Mouse (Mus musculus) CH12.LX (cell line): Measurements from ENCODE around the gene Sp3. TPM values are rescaled to one million over a fixed set of nuclear protein-coding genes. Genes with fewer than 3 reads are reported as not detected.

Experiments used
- DNase-seq: peaks from one replicate; pipeline ENCODE4 v3.0.0-alpha.2; 2013; ENCODE audit errors: extremely low read depth
- H3K27ac ChIP-seq: 2 replicates; pipeline ENCODE4 v1.5.1; 2012; ENCODE audit warnings: low read depth, mild to moderate bottlenecking, control low read depth, moderate library complexity; ENCODE audit not compliant: insufficient read depth
- H3K27me3 ChIP-seq: replicated peaks from 2 replicates; pipeline ENCODE3; 2012; ENCODE audit warnings: inconsistent platforms
- H3K36me3 ChIP-seq, 2 experiments: replicated peaks in 1 of 2; 2 replicates each; pipeline versions ENCODE3 to v1.6.1; 2012; ENCODE audit warnings: inconsistent platforms in 1 of 2, low read length in 1 of 2, mild to moderate bottlenecking in 1 of 2, mixed read lengths in 1 of 2, moderate library complexity in 1 of 2; ENCODE audit not compliant: control insufficient read depth in 1 of 2, insufficient read depth in 1 of 2
- H3K4me1 ChIP-seq, 2 experiments: 2 replicates each; pipeline ENCODE4 v1.6.1; 2012; ENCODE audit warnings: inconsistent platforms in 1 of 2, moderate library complexity in 1 of 2; ENCODE audit not compliant: insufficient read depth in 2 of 2, control insufficient read depth in 1 of 2
- H3K4me2 ChIP-seq: 2 replicates; pipeline ENCODE4 v1.6.1; 2012; ENCODE audit warnings: low read depth, mild to moderate bottlenecking, control low read depth; ENCODE audit not compliant: poor library complexity, insufficient read depth, severe bottlenecking
- H3K4me3 ChIP-seq, 3 experiments: fragments of 150-350 bp in 1 of 3; sonication (generic) in 1 of 3; replicated peaks in 1 of 3; 2 replicates each; pipeline versions ENCODE3 to v1.5.1; 2011 to 2012; ENCODE audit warnings: low read depth in 2 of 3, low read length in 2 of 3, mild to moderate bottlenecking in 2 of 3, moderate library complexity in 2 of 3, control low read depth in 1 of 3, improper control_type of control experiment in 1 of 3, inconsistent platforms in 1 of 3, mixed read lengths in 1 of 3; ENCODE audit not compliant: poor library complexity in 1 of 3
- H3K79me2 ChIP-seq: replicated peaks from 2 replicates; pipeline ENCODE4 v1.6.1; 2012; ENCODE audit warnings: mild to moderate bottlenecking, moderate library complexity; ENCODE audit not compliant: control insufficient read depth, poor library complexity, insufficient read depth, severe bottlenecking; ENCODE audit errors: extremely low read depth
- H3K9ac ChIP-seq: 2 replicates; pipeline ENCODE4 v1.6.1; 2012; ENCODE audit warnings: low read depth, mild to moderate bottlenecking, control low read depth, moderate library complexity; ENCODE audit not compliant: insufficient read depth
- H3K9me3 ChIP-seq: replicated peaks from 2 replicates; pipeline ENCODE3; 2012; ENCODE audit warnings: low read length, inconsistent platforms, mixed read lengths
- BHLHE40 ChIP-seq: IDR thresholded peaks from 2 replicates; pipeline ENCODE4 v1.6.1; 2011; ENCODE audit warnings: mild to moderate bottlenecking, low read depth, low read length, improper control_type of control experiment
- E2F4 ChIP-seq: IDR thresholded peaks from 2 replicates; pipeline ENCODE4 v1.6.1; 2011; ENCODE audit warnings: low read depth, low read length, improper control_type of control experiment; ENCODE audit not compliant: insufficient replicate concordance
- EP300 ChIP-seq: IDR thresholded peaks from 2 replicates; pipeline ENCODE4 v1.6.1; 2011; ENCODE audit warnings: low read length, improper control_type of control experiment
- GABPA ChIP-seq: IDR thresholded peaks from 2 replicates; pipeline ENCODE4 v1.6.1; 2012; ENCODE audit warnings: low read depth, low read length, improper control_type of control experiment, inconsistent platforms; ENCODE audit not compliant: insufficient replicate concordance
- HCFC1 ChIP-seq: IDR thresholded peaks from 2 replicates; pipeline ENCODE4 v1.6.1; 2012; ENCODE audit warnings: low read depth, mild to moderate bottlenecking, inconsistent platforms, low read length, improper control_type of control experiment
- IRF4 ChIP-seq: IDR thresholded peaks from 2 replicates; pipeline ENCODE4 v1.6.1; 2014; ENCODE audit warnings: low read depth, mild to moderate bottlenecking, inconsistent platforms, low read length, improper control_type of control experiment
- JUN ChIP-seq: IDR thresholded peaks from 2 replicates; pipeline ENCODE4 v1.6.1; 2011; ENCODE audit warnings: low read depth, mild to moderate bottlenecking, low read length, improper control_type of control experiment, moderate library complexity; ENCODE audit not compliant: insufficient read depth
- MAFK ChIP-seq: IDR thresholded peaks from 2 replicates; pipeline ENCODE4 v1.6.1; 2011; ENCODE audit warnings: low read length, improper control_type of control experiment; ENCODE audit not compliant: insufficient replicate concordance
- MAZ ChIP-seq: IDR thresholded peaks from 2 replicates; pipeline ENCODE4 v1.6.1; 2012; ENCODE audit warnings: low read depth, mild to moderate bottlenecking, inconsistent platforms, low read length, improper control_type of control experiment, moderate library complexity
- MEF2A ChIP-seq: IDR thresholded peaks from 2 replicates; pipeline ENCODE4 v1.6.1; 2014; ENCODE audit warnings: low read depth, mild to moderate bottlenecking, inconsistent platforms, low read length, improper control_type of control experiment, borderline replicate concordance
- NELFE ChIP-seq: IDR thresholded peaks from 2 replicates; pipeline ENCODE4 v1.6.1; 2011; ENCODE audit warnings: low read depth, low read length, improper control_type of control experiment
- PAX5 ChIP-seq: IDR thresholded peaks from 2 replicates; pipeline ENCODE4 v1.6.1; 2012; ENCODE audit warnings: low read length, inconsistent platforms, mixed read lengths
- POLR2AphosphoS2 ChIP-seq: IDR thresholded peaks from 2 replicates; pipeline ENCODE4 v1.6.1; 2011; ENCODE audit warnings: low read depth, low read length, improper control_type of control experiment
- RAD21 ChIP-seq: IDR thresholded peaks from 2 replicates; pipeline ENCODE4 v1.6.1; 2011; ENCODE audit warnings: low read depth, mild to moderate bottlenecking, low read length, improper control_type of control experiment, moderate library complexity
- SMC3 ChIP-seq: IDR thresholded peaks from 2 replicates; pipeline ENCODE4 v1.6.1; 2011; ENCODE audit warnings: low read depth, low read length, improper control_type of control experiment
- TBP ChIP-seq: conservative IDR thresholded peaks from 2 replicates; pipeline ENCODE4 v1.6.1; 2011; ENCODE audit warnings: low read depth, low read length, improper control_type of control experiment
- TCF12 ChIP-seq: IDR thresholded peaks from 2 replicates; pipeline ENCODE4 v1.6.1; 2014; ENCODE audit warnings: low read depth, mild to moderate bottlenecking, inconsistent platforms, low read length, improper control_type of control experiment
- ZNF384 ChIP-seq: IDR thresholded peaks from 2 replicates; pipeline ENCODE4 v1.6.1; 2012; ENCODE audit warnings: low read depth, low read length, improper control_type of control experiment, inconsistent platforms
- dilution Hi-C: fragments of 300-500 bp; cut with MboI; formaldehyde crosslinking; loops from 2 replicates; pipeline ENCODE4 v1.14.3; 2020; ENCODE audit warnings: low sequenced_read_pairs; ENCODE audit not compliant: extremely low pct_unique_long_range_greater_than_20kb, extremely low pct_ligation_motif_present
- in situ Hi-C: fragments of 300-500 bp; cut with MboI; formaldehyde crosslinking; loops from 3 replicates; pipeline ENCODE4 v1.14.3; 2019; ENCODE audit warnings: low sequenced_read_pairs, low pct_ligation_motif_present, low pct_unique_long_range_greater_than_20kb, mixed read lengths
- polyA plus RNA-seq: library from polyadenylated mRNA; unstranded; fragments of >175 nt; gene quantifications from 2 replicates; pipeline ENCODE4 v1.2.1, GENCODE M21; 2012; ENCODE audit warnings: low read depth; ENCODE audit not compliant: insufficient read length
- total RNA-seq, 2 experiments: library from RNA; depleted of rRNA; stranded (reverse); fragments of 300-350 nt in 1 of 2; fragments of >200 nt in 1 of 2; gene quantifications; 2 replicates each; pipeline ENCODE4 v1.2.3; 2012 to 2014

Sp3 gene
- total and polyA plus RNA-seq, 3 experiments, result 37.7 to 86.8 (median 40.4) TPM

- Histone ChIP-seq H3K27ac (no peak overlapping the region), H3K9me3 (peaks cover 2% of the 10 kb centered on the region), H3K79me2 (no peaks in the 10 kb centered on the region), H3K4me1 (peaks cover 0 to 9% of the 10 kb centered on the region in 2 experiments; a peak in 2 of 4 replicates), H3K4me2 (no peak overlapping the region), H3K27me3 (no peaks in the 10 kb centered on the region), H3K4me3 (no peak overlapping the region), H3K36me3 (no peaks in the 10 kb centered on the region), H3K9ac (no peak overlapping the region)
- TF ChIP-seq PAX5 (no peak), EP300 (no peak), RAD21 (no peak), E2F4 (no peak), ZNF384 (no peak), POLR2AphosphoS2 (no peak), GABPA (no peak), HCFC1 (no peak), TCF12 (no peak), TBP (no peak), JUN (no peak), MAZ (no peak), SMC3 (no peak), IRF4 (no peak), BHLHE40 (no peak)
- dilution Hi-C loops, result no loop called here
- in situ Hi-C loops, result no loop called here
- no peak for DNase-seq
Observed at GRCm38 (mm10) chr2:73027126-73027525, 46.9 kb upstream of the Sp3 start.

GRCm38 (mm10) chr2:73023803-73024202 is 43.6 kb upstream of the Sp3 start:
- Histone ChIP-seq H3K4me1 (peaks cover 0 to 9% of the 10 kb centered on the region in 2 experiments; a peak in 2 of 4 replicates), H3K36me3 (no peaks in the 10 kb centered on the region), H3K79me2 (no peaks in the 10 kb centered on the region), H3K9ac (no peak overlapping the region), H3K4me3 (no peak overlapping the region), H3K4me2 (no peak overlapping the region), H3K27me3 (no peaks in the 10 kb centered on the region), H3K27ac (no peak overlapping the region), H3K9me3 (no peaks in the 10 kb centered on the region)
- TF ChIP-seq MAFK (peak; percentile 83; the same call in 1 of the 2 replicates), NELFE (peak; percentile 41; the same call in 1 of the 2 replicates), MEF2A (no peak)
- peak; percentile 69 for DNase-seq
- in situ Hi-C loops (no loop called here), dilution Hi-C loops (no loop called here)
